Mouse (Mus musculus): ENCODE data around the gene Gm28961.
"Not testable (repeated sequence)": the region's sequence is repeated elsewhere in the genome, so short reads cannot be mapped to it uniquely, and the experiment has no call there.

The Gm28961 gene

DNA sequence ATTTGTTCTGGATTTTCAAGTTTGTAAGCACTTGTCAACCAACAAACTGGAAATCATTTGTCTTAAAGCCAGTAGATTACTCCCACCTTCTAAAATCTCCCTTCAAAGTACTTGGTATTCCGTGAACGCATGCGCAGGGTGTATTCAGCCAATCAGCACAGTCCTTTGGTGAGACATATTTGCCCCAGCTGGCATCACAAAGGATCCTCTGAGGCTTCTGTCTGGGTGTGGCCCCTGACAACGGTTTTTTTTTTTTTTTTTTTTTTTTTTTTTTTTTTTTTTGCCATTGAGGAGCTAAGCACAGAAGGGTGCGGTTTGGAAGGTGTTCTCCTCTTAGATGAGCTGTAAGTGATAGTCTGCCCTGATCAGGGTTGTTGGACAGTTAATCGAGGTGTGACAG lies at the start of gene Gm28961:
TSS of gene Gm28961 (plus strand) at position 301 of the 400 bp plus-strand sequence.
- DNase-seq, result not testable (repeated sequence)

Data from heart, adult 11 months (tissue).